Mouse (Mus musculus): ENCODE results near the gene Olfr1107. TPM values are rescaled to one million over a fixed set of nuclear protein-coding genes. Genes with fewer than 3 reads are reported as not detected.

Olfr1107 gene
- polyA plus RNA-seq (2011; ENCODE audit: insufficient read depth, insufficient read length, low replicate concordance, missing spikeins) = 0.36 TPM in 1 of 2 replicates, not detected in the other

DNA sequence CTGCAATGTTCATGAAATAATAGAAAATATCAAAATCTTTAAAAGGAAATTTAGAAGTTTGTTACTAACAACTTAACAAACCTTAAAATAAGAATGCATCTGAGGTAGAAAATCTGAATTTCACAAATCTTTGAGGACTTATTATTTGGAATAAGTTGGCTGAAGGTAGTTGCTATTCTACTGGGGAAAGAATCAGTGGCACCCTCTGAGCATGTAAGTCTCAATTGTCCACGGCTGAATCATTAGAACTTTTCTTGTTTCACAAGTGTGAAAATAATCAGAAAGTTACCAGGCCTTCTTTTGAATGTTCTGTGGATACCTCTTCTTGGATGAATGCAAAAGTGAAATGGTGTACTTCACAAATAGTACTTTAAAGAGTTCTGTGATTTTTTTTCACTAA is at the start of gene Olfr1107:
Olfr1107 (minus strand) TSS at position 101 of the 400 bp plus-strand sequence.
- Histone ChIP-seq H3K4me1 (ENCODE audit: control insufficient read depth, insufficient read depth, low read length) (no peaks in the 10 kb centered on the region), H3K27ac (ENCODE audit: control insufficient read depth, insufficient read depth, low read depth, low read length, poor library complexity) (no peak within 1 kb of the TSS), H3K4me3 (replicated peaks; ENCODE audit: control insufficient read depth, low read depth, low read length) (no peak within 1 kb of the TSS)
- WGBS = 83% methylated on average over 1 of the region's 1 CpGs
- TF ChIP-seq CTCF (IDR thresholded peaks at IDR 0.05; ENCODE audit: control insufficient read depth, insufficient read depth, low read length) (no peak), POLR2A (IDR thresholded peaks at IDR 0.05; ENCODE audit: borderline replicate concordance, control insufficient read depth, low read depth, low read length) (no peak)

DNA sequence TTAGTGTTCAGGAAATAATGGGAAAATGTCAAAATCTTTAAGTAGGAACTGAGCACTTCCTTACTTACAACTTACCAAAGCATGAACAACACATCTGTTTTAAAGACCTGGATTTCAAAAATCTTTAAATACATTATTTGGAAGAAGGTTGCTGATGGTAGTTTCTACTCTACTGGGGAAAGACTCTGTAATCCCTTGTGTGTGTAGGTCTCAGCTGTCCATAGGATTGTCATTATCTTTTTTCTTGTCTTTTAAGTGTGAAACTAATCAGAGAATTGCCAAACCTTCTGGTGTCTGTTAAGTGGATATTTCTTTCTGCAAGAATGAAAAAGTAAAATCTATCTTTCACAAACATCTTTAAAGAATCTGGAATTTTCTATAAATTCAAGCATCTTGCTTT is 38.9 kb upstream of the Olfr1107 start, which contains the start of gene Olfr259:
Olfr259 (minus strand) TSS at position 101 of the 400 bp plus-strand sequence.
- TF ChIP-seq CTCF (IDR thresholded peaks at IDR 0.05; ENCODE audit: control insufficient read depth, insufficient read depth, low read length) (no peak), POLR2A (IDR thresholded peaks at IDR 0.05; ENCODE audit: borderline replicate concordance, control insufficient read depth, low read depth, low read length) (no peak)
- no peaks in the 10 kb centered on the region for H3K4me1 ChIP-seq (ENCODE audit: control insufficient read depth, insufficient read depth, low read length)
- H3K27ac ChIP-seq (ENCODE audit: control insufficient read depth, insufficient read depth, low read depth, low read length, poor library complexity) = no peak within 1 kb of the TSS
- no peak within 1 kb of the TSS for H3K4me3 ChIP-seq (replicated peaks; ENCODE audit: control insufficient read depth, low read depth, low read length)

DNA sequence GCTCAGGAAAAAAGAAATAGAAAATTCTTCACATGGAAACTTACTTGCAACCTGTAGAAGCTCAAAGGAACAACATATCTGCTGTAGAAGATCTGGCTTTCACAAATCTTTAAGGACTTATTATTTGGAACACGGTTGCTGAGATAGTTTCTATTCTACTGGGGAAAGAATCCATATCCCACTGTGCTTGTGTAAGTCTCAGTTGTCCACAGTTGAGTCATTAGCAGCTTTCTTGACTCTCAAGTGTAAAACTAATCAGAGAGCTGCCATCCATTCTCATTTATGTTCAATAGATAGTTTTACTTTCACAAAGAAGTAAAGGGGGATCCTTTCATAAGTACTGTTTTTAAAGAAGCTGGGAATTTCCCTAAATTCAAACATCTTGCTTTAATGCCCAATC is 20.3 kb upstream of the Olfr1107 start, which contains the start of gene Olfr1109:
Olfr1109 (minus strand) TSS at position 101 of the 400 bp plus-strand sequence.
- H3K4me3 ChIP-seq (replicated peaks; ENCODE audit: control insufficient read depth, low read depth, low read length) = no peak within 1 kb of the TSS
- H3K4me1 ChIP-seq (ENCODE audit: control insufficient read depth, insufficient read depth, low read length) = no peaks in the 10 kb centered on the region
- no peak within 1 kb of the TSS for H3K27ac ChIP-seq (ENCODE audit: control insufficient read depth, insufficient read depth, low read depth, low read length, poor library complexity)
- TF ChIP-seq POLR2A (IDR thresholded peaks at IDR 0.05; ENCODE audit: borderline replicate concordance, control insufficient read depth, low read depth, low read length) = no peak
- WGBS = 51% methylated on average over 1 of the region's 1 CpGs

DNA sequence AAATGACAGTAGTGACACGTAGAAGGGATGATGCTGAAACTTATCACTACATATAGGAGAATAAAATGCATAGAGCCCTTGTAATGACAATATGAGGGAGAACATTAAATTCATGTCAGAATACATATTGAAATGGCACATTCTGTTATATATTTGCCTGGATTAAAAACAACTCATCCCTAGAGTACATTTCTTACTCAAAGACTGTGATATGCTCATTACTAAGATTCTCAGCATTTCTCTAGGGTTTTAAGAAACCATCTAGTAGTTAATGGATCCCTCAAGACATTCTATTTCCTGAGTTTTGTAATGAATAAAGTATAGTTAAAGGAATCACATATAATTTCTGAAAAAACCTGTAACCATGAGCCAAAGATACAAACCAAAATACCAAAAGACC is 23.4 kb downstream of the Olfr1107 start, which contains the start of gene Olfr1106:
Olfr1106 (minus strand) TSS at position 101 of the 400 bp plus-strand sequence.
- no peak for TF ChIP-seq CTCF (IDR thresholded peaks at IDR 0.05; ENCODE audit: control insufficient read depth, insufficient read depth, low read length)
- TF ChIP-seq POLR2A (IDR thresholded peaks at IDR 0.05; ENCODE audit: borderline replicate concordance, control insufficient read depth, low read depth, low read length) = no peak
- Histone ChIP-seq H3K4me1 (ENCODE audit: control insufficient read depth, insufficient read depth, low read length) (no peaks in the 10 kb centered on the region), H3K27ac (ENCODE audit: control insufficient read depth, insufficient read depth, low read depth, low read length, poor library complexity) (no peak within 1 kb of the TSS), H3K4me3 (replicated peaks; ENCODE audit: control insufficient read depth, low read depth, low read length) (no peak within 1 kb of the TSS)
- WGBS = 54% methylated on average over 1 of the region's 1 CpGs

DNA sequence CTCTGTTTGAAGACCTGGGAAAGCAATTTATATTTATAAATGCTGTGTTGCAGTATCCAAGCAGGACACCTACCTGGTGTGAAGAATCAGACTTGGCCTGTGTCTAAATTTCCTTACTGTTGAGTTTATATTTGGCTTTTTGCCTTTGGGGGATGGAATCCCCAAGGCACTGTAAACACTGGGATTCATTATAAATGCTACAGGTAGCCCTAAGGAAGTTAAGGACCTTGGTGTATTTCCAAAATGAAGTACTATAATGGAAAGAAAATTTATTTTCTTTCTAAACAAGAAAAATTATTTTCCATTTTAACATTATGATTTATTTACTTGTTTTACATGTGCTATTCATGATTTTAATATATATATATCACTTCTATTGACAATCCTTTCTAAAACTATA is 39.2 kb downstream of the Olfr1107 start, which contains the start of gene Olfr1105:
Olfr1105 (minus strand) TSS at position 101 of the 400 bp plus-strand sequence.
- no peak within 1 kb of the TSS for H3K27ac ChIP-seq (ENCODE audit: control insufficient read depth, insufficient read depth, low read depth, low read length, poor library complexity)
- no peaks in the 10 kb centered on the region for H3K4me1 ChIP-seq (ENCODE audit: control insufficient read depth, insufficient read depth, low read length)
- TF ChIP-seq CTCF (IDR thresholded peaks at IDR 0.05; ENCODE audit: control insufficient read depth, insufficient read depth, low read length) (no peak), POLR2A (IDR thresholded peaks at IDR 0.05; ENCODE audit: borderline replicate concordance, control insufficient read depth, low read depth, low read length) (no peak)
- no peak within 1 kb of the TSS for H3K4me3 ChIP-seq (replicated peaks; ENCODE audit: control insufficient read depth, low read depth, low read length)

DNA sequence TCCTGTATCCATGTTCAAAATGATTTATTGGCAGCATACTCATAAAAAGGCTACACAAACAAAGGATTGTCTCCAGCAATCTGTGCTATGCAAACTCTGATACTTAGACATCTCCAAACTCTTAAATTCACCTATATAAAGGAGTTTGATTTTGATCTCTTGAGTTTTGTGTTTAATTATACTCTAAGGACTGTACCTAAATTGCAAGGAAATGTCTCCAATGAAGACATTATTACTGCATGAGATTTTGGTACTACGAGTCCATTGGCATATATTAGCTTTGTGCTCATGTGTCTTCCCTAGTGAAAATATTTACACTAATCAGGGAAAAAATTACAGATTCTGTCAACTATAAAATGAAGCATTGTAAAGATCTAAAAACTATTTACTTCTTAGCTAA is 48.6 kb downstream of the Olfr1107 start, which contains the start of gene Olfr1104:
Olfr1104 (minus strand) TSS at position 101 of the 400 bp plus-strand sequence.
- no peak within 1 kb of the TSS for H3K4me3 ChIP-seq (replicated peaks; ENCODE audit: control insufficient read depth, low read depth, low read length)
- TF ChIP-seq POLR2A (IDR thresholded peaks at IDR 0.05; ENCODE audit: borderline replicate concordance, control insufficient read depth, low read depth, low read length) = no peak
- no peak for TF ChIP-seq CTCF (IDR thresholded peaks at IDR 0.05; ENCODE audit: control insufficient read depth, insufficient read depth, low read length)
- H3K4me1 ChIP-seq (ENCODE audit: control insufficient read depth, insufficient read depth, low read length) = no peaks in the 10 kb centered on the region
- H3K27ac ChIP-seq (ENCODE audit: control insufficient read depth, insufficient read depth, low read depth, low read length, poor library complexity) = no peak within 1 kb of the TSS
- WGBS = 80% methylated on average over 1 of the region's 1 CpGs

Other genes with a start within 250 kb of the Olfr1107 start
- gene Olfr1095, start 224.1 kb downstream of the Olfr1107 start, polyA plus RNA-seq (2011; ENCODE audit: insufficient read depth, insufficient read length, low replicate concordance, missing spikeins) = not detected in 2 replicates
- gene Gm13723, start 201.0 kb downstream of the Olfr1107 start, polyA plus RNA-seq (2011; ENCODE audit: insufficient read depth, insufficient read length, low replicate concordance, missing spikeins) = not detected in 2 replicates
- gene Olfr1097, start 183.6 kb downstream of the Olfr1107 start, polyA plus RNA-seq (2011; ENCODE audit: insufficient read depth, insufficient read length, low replicate concordance, missing spikeins) = not detected in 2 replicates
- not detected in 2 replicates for gene Olfr1098, start 151.3 kb downstream of the Olfr1107 start, polyA plus RNA-seq (2011; ENCODE audit: insufficient read depth, insufficient read length, low replicate concordance, missing spikeins)
- not detected in 2 replicates for gene Olfr1099, start 115.1 kb downstream of the Olfr1107 start, polyA plus RNA-seq (2011; ENCODE audit: insufficient read depth, insufficient read length, low replicate concordance, missing spikeins)
- not detected in 2 replicates for gene Olfr1100, start 95.9 kb downstream of the Olfr1107 start, polyA plus RNA-seq (2011; ENCODE audit: insufficient read depth, insufficient read length, low replicate concordance, missing spikeins)
- gene Olfr1101, start 84.6 kb downstream of the Olfr1107 start, polyA plus RNA-seq (2011; ENCODE audit: insufficient read depth, insufficient read length, low replicate concordance, missing spikeins) = not detected in 2 replicates
- not detected in 2 replicates for gene Olfr1102, start 77.4 kb downstream of the Olfr1107 start, polyA plus RNA-seq (2011; ENCODE audit: insufficient read depth, insufficient read length, low replicate concordance, missing spikeins)
- gene Olfr1104, start 48.7 kb downstream of the Olfr1107 start, polyA plus RNA-seq (2011; ENCODE audit: insufficient read depth, insufficient read length, low replicate concordance, missing spikeins) = not detected in 2 replicates
- not detected in 2 replicates for gene Olfr1105, start 39.3 kb downstream of the Olfr1107 start, polyA plus RNA-seq (2011; ENCODE audit: insufficient read depth, insufficient read length, low replicate concordance, missing spikeins)
- not detected in 2 replicates for gene Olfr1106, start 23.5 kb downstream of the Olfr1107 start, polyA plus RNA-seq (2011; ENCODE audit: insufficient read depth, insufficient read length, low replicate concordance, missing spikeins)
- 1.5 and 2.4 TPM in 2 replicates for gene Olfr1109, start 20.2 kb upstream of the Olfr1107 start, polyA plus RNA-seq (2011; ENCODE audit: insufficient read depth, insufficient read length, low replicate concordance, missing spikeins)
- not detected in 2 replicates for gene Olfr259, start 38.8 kb upstream of the Olfr1107 start, polyA plus RNA-seq (2011; ENCODE audit: insufficient read depth, insufficient read length, low replicate concordance, missing spikeins)
- not detected in 2 replicates for gene Olfr1110, start 64.5 kb upstream of the Olfr1107 start, polyA plus RNA-seq (2011; ENCODE audit: insufficient read depth, insufficient read length, low replicate concordance, missing spikeins)
- gene Olfr1111, start 76.8 kb upstream of the Olfr1107 start, polyA plus RNA-seq (2011; ENCODE audit: insufficient read depth, insufficient read length, low replicate concordance, missing spikeins) = not detected in 2 replicates
- gene Olfr1112, start 112.0 kb upstream of the Olfr1107 start, polyA plus RNA-seq (2011; ENCODE audit: insufficient read depth, insufficient read length, low replicate concordance, missing spikeins) = 1.6 TPM in 1 of 2 replicates, not detected in the other
- gene Olfr1113, start 133.2 kb upstream of the Olfr1107 start, polyA plus RNA-seq (2011; ENCODE audit: insufficient read depth, insufficient read length, low replicate concordance, missing spikeins) = not detected in 2 replicates
- not detected in 2 replicates for gene Olfr1115, start 172.2 kb upstream of the Olfr1107 start, polyA plus RNA-seq (2011; ENCODE audit: insufficient read depth, insufficient read length, low replicate concordance, missing spikeins)
- gene Olfr1116, start 191.7 kb upstream of the Olfr1107 start, polyA plus RNA-seq (2011; ENCODE audit: insufficient read depth, insufficient read length, low replicate concordance, missing spikeins) = 0.13 TPM in 1 of 2 replicates, not detected in the other
- gene Olfr1118, start 231.8 kb upstream of the Olfr1107 start, polyA plus RNA-seq (2011; ENCODE audit: insufficient read depth, insufficient read length, low replicate concordance, missing spikeins) = not detected in 2 replicates

All from bone marrow, adult 2 months (tissue).